Mouse (Mus musculus) lung, postnatal 14 days (tissue): ENCODE results near the gene Slfn14.
"Not testable (repeated sequence)": the region's sequence is repeated elsewhere in the genome, so short reads cannot be mapped to it uniquely, and the experiment has no call there.

Experiments
- DNase-seq: peaks from one replicate; pipeline ENCODE4 v3.0.0; 2021

Slfn14 gene

GRCm38 (mm10) chr11:83286566-83286965 is at the start of gene Slfn14:
Gene Slfn14, minus strand, starts transcription at chr11:83286726.
- no peak for DNase-seq

DNA sequence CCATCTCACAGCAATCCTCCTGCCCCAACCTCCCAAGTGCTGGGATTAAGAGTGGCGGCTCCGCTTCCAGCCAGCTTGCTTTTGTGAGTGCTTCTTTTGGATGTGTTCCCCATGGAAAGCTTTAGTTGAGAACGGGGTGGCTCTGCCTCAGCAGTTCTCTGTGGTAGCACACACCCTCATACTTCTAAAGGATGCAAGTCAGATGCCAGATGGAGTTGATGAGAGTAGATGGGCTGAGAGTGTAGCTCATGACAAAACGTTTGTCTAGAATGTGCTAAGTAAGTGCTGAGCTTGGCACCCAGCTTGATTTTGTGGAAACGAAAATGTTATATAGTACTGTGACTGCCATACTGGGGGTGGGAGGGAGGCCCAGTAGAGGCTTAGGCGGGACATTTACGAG is 49.3 kb upstream of the Slfn14 start:
- DNase-seq = no peak

GRCm38 (mm10) chr11:83327427-83327826 is 40.9 kb upstream of the Slfn14 start:
- peak; percentile 60 for DNase-seq

DNA sequence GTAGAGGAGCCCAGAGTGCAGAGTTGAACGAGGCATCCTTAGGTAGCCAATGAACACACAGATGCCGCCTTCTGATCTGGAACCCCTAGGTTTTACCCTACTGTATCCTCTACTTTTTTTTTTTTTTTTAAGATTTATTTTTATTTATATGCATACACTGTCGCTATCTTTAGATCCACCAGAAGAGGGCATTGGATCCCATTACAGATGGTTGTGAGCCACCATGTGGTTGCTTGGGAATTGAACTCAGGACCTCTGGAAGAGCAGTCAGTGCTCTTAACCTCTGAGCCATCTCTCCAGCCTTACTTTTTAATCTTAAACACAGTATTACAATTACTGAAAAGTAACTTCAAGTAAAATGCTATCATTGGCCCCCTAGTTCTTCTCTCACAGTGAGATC is 40.2 kb upstream of the Slfn14 start:
- not testable (repeated sequence) for DNase-seq

GRCm38 (mm10) chr11:83319048-83319447 is 32.5 kb upstream of the Slfn14 start:
- no peak for DNase-seq

DNA sequence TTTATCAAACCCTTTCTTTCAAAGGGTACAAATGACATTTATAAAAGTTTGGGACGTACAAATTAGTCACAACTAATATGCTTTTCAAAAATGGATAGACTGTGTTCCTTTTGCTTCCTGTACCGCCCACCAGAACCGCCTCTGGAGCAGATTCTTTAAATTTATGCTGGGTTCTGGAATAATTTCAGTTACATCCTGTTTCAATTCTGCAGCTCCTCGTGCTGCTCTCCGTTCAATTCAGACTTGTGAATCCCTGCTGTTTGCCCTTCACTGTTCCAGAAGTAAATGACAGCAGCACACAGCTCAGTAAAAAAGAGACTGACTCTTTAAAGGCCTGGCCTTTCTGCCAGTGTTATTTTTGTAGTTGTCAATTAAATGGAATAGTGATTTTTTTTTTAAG is 25.9 kb upstream of the Slfn14 start:
- DNase-seq = no peak

DNA sequence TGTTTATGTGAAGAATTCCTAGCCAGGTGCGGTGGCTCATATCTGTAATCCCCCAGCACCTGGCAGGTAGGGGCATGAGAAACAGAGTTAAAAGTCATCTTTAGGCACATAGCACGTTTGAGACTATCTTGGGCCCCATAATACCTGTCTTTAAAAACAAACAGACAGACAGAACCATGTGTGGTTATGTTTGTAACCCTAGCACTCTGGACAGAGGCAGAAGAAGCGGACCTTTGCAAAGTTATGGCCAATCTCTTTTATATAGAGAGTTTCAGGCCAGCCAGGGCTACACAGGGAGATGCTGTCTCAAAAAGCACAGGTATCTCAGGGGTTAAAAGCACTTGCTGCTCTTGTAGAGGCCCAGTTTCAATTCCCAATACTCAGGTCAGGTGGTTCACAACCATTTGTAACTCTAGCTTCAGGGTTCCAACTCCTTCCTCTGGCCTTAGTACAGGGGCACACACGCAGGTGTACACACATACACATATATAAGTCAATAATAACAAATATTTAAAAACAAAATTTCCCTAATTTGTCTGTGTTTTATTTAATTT is 20.3 kb upstream of the Slfn14 start:
- DNase-seq = no peak

DNA sequence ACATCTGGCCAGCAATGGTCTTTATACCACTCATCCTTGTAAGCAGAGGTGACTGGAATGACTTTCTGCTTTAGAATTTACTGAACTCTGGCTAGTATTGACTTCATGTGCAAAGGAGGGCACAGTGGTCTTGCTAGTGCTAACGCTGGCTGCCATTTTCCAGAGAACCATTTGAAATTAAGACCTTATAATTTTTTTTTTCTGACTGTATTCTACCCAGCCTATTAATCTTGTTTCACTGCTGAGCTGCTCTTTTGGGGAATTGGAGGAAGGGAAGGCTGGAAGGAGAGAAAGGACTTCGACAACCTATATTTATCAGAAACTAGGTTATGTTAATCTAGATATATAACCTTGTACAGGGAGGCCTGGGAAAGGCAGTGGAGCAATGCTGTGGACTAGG is 18.0 kb upstream of the Slfn14 start:
- no peak for DNase-seq

GRCm38 (mm10) chr11:83303751-83304150 is 17.2 kb upstream of the Slfn14 start:
- DNase-seq = peak; percentile 28

- DNase-seq = peak; percentile 96
Measured at GRCm38 (mm10) chr11:83302526-83303251, 16.2 kb upstream of the Slfn14 start, which contains the start of gene Pex12. Gene Pex12, minus strand, starts transcription at chr11:83302586.

GRCm38 (mm10) chr11:83302124-83302523 is 15.6 kb upstream of the Slfn14 start:
- DNase-seq = no peak

- DNase-seq = no peak
Measured at GRCm38 (mm10) chr11:83301431-83301831, 14.9 kb upstream of the Slfn14 start.

DNA sequence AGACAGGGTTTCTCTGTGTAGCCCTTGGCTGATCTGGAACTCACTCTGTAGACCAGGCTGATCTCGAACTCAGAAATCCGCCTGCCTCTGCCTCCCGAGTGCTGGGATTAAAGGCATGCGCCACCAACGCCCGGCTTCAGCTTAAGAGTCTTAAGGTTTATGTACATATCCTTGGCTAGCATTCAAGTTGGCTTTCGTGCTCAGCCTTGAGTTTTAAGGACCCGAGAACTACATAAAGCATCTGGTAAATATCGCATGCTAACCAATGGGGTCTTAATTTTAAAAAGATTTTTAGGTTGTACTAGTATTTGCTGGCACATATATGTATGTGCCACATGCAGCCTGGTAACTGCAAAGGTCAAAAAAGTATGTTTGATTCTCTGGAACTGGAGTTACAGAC is 13.2 kb upstream of the Slfn14 start:
- DNase-seq = no peak

DNA sequence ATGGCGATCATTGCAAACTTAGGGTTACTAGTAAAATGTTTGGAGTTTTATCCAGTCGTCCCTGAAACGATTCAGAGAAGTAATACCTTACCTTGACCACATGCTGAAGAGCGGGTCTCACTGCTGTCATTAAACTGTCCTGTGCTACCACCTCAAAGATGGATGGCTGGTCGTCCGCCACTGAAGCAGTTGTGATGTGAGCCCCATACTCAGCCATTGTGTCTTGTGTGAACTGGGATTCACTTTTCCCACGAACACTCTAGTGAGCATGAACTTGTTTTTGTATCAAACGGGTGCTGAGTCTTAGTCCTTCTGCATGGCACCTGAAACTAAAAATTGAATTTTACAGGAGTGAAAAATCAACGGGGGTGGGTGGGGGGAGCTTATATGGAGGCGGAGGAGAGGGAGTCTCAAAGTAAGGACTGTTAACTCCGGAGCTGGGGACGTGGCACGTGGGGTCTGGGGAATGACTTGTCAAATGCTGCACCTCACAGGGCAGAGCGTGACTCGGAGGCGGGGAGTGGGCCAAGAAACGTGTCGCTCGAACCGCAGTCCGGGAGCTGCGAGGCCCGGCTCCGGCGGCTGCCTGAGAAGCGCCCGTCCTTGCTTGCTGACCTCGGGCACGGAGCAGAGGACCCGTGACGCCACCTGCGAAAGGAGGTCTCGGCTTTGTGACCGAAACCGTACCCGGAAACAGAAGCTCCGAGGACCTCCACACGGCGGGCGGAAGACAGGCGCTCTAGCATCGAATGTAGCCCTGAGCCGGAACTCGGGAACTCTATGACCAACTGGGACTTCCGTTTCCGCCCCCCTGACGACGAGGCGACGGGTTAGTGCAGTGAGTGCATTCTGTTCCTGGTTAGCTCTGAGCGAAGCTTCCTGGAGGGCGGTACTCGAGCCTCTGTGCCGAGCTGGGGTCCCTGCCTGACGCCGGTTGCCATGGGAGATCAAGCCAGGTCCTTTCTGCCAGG is 12.0 kb upstream of the Slfn14 start, which contains the start of gene Ap2b1:
Gene Ap2b1 (plus strand): TSS at position 800 of the 971 bp plus-strand sequence.
- peak; percentile 93 for DNase-seq

DNA sequence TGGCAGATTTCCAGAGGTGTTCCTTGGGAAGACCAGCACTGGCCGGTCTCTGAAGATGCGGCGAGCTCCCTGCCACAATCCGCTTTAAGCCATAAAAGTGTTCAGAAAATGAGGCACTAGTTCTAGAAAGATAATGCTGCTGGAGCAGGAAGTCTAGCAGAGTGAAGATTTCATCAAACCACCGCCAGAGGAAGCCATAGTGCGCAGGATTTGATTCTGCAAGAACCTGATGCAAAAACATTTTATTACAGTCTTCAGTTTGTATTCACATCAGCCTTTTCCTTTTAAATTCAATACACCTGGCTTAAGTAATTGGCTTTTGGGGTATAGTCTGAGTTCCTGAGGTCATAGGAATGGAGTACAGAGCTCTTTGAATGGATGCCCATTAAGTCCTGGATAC is 11.3 kb upstream of the Slfn14 start:
- DNase-seq = no peak

DNA sequence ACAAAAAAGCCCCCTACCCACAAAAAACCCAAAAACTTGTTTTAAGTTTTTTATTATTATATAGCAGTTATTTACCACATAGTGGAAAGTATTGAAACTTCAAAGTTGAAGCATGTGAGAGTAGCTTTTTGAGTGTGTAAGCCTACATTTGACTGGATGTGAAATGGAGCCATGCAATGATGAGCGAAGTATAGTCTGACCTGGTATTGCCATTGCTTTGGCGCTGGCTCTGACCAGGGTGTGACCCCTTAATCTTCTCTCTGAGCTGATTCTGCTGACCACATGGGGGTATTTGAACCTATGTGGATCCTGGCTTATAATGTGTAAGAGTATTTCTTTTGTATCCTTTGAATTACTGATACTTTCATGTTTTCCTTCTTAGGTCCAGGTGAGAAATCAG is 7.6 kb upstream of the Slfn14 start:
- DNase-seq = no peak

GRCm38 (mm10) chr11:83293182-83293581 is 6.7 kb upstream of the Slfn14 start:
- DNase-seq = no peak

GRCm38 (mm10) chr11:83292251-83292587 is 5.7 kb upstream of the Slfn14 start:
- no peak for DNase-seq

DNA sequence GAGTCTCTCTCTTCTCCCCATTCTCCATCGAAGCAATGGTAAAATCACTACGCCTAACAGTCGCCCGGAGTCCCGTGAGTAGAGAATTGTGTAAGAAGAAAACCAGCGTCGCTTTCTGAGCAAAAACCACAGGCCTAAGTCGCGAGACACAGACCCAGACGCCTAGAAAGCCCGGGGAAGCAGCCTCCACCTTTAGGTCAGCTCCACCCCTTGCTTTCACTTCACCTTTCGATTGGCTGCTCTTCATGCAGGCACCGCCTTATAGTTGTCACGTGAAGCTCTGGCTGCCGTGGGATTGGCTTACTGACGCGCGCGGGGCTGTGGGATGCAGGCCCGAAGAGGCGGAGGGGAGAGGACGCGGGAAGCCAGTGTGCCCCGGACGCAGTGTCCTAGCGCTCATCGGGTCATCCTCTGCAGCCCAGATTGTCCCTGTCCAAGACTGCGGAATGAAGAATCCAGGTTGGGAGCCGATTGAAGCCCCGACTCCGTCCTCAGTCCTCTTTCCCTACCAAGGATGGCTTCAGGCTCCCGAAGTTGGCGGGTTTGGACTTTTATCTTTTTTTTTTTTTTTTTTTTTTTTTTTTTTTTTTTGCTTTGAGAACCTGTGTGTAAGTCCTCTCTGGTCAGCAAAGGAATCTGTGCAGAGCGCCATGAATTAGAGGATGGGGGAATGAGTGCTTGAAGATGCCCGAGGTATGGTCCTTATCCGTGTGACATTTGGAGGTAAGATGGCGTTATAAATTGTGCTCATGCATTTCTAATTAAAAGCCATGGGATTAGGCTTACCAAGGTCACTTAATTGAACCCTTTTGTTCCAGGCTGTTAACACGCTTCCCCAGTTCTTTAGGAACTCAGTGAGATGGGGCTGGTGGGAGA is 5.1 kb upstream of the Slfn14 start:
- peak; percentile 94 for DNase-seq

DNA sequence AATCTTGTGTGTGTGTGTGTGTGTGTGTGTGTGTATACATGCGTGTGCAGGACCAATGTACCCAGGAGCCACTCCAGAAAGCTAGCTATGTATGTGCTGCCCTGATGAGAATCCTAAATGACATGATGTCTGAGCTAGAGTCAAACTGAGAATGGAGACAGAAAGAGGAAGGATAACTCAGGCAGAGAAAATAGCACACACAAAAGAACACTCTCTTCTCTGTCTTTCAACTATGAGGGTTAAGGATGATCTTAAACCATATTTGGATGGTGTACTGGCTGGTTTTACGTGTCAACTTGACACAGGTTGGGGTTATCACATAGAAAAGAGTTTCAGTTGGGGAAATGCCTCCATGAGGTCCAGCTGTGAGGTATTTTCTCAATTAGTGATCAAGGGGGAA is 3.1 kb upstream of the Slfn14 start:
- no peak for DNase-seq

DNA sequence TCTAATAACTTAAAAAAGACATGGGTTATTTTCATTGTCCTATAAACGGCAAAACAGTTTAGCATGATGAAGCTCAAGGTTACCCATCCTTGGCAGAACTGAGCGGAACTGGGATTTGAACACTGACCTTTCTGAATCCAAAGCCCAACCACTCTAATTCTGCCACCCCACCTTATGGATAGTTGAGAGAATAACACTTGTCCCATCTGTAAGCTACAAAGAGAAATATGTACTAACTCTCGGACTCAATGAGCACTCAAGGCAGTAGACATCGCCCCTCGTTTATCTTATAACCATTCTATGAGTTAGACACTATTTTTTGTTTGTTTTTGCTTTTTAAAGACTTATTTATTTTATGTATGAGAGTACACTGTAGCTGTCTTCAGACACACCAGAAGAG is 2.5 kb upstream of the Slfn14 start:
- DNase-seq = no peak

DNA sequence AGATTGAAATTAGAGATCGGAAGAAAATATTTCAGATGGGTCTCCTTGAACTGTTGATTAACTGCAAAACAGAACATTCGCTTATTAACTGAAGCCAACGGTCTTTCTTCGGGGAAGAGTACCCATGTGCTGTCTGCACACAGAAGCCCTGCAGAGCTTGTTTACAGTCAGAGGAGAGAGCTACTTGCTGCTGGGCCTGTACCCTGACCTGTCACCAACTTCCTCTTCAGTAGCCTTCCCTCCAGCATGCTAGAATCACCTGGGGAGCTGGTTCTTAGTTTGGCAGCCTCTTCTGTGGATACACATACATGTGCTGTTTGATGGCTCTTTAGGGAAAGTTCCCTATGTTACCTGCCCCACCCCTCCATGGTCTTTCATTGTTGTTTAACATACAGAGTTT is 899 bp downstream of the Slfn14 start:
- no peak for DNase-seq

DNA sequence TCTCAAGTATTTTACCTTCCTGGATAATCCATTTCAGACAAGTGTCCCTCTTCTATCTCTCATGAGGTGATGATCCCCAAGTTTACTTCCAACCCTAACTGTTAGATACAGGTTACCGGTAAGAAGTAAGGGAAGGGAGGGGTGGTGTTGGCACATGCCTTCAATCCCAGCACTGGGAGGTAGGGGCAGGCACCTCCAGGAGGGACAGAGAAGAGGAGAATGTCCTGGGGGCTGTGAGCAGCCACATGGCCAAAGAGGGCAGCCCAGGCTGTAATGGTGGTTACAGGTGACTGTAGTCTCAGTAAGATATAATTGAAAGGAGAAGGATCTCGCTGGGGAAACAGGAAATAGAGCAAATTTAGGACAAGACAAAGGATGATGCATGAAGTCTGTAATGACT is 4.4 kb downstream of the Slfn14 start:
- no peak for DNase-seq
